ENCODE assay signal across 21 mouse cellular contexts in the genomic region with DNA sequence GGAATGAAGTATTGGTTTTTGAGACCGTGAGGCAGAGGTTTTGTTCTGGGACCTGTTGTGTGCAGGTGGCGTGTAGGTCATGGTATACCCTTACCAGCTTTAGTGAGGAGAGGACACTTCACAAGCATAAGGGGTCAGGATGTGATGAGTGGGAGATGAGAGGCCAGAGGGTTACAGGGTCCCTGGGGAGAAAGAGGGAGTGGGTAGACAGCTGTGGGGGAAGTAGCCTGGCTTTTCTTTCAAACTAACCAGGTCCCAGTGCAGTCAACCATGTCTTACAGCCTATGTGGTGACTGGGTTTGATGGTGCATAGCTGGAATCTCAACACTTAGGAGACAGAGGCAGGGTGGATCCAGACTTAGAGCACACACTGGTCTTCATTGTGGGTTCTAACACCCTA. TPM values are rescaled to one million over a fixed set of nuclear protein-coding genes. Genes with fewer than 3 reads are reported as not detected.
"Had no signal": no experiment of that assay in that cellular context is flagged by ENCODE, and none has a peak within 500 bp of the region (broad histone marks: within the 10 kb centered on the region; RNA-seq: fewer than 3 reads in every experiment).

No protein-coding gene starts in this region.

- H3K27ac ChIP-seq: midbrain, embryonic 10.5 days; midbrain, embryonic 12.5 days; neural tube, embryonic 13.5 days; neural tube, embryonic 15.5 days had no signal

- H3K36me3 ChIP-seq: neural tube, embryonic 15.5 days had no signal

- H3K4me3 ChIP-seq: midbrain, embryonic 10.5 days; midbrain, embryonic 12.5 days; myocyte; neural tube, embryonic 13.5 days; neural tube, embryonic 15.5 days had no signal

- ATAC-seq: midbrain, embryonic 16.5 days had no signal

- H3K9me3 ChIP-seq: midbrain, embryonic 12.5 days; neural tube, embryonic 13.5 days; neural tube, embryonic 15.5 days had no signal

- H3K4me2 ChIP-seq: lung, embryonic 14.5 days; midbrain, embryonic 12.5 days; neural tube, embryonic 13.5 days; neural tube, embryonic 15.5 days had no signal

- H3K9ac ChIP-seq: lung, embryonic 14.5 days; midbrain, embryonic 12.5 days; neural tube, embryonic 13.5 days; neural tube, embryonic 15.5 days had no signal

- DNase-seq: lung, adult 18-20 months; lung, embryonic 14.5 days; lung, postnatal 10 days; lung, postnatal 4 days; midbrain, embryonic 14.5 days; retina, postnatal 1 day; right cerebral cortex, adult 18-20 months; right cerebral cortex, postnatal 25 days; right cerebral cortex, postnatal 4 days; spleen, adult 18-20 months; thymus, adult 18-20 months; thymus, postnatal 14 days; thymus, postnatal 36 days had no signal

- H3K27me3 ChIP-seq: midbrain, embryonic 12.5 days; neural tube, embryonic 13.5 days; neural tube, embryonic 15.5 days had no signal

RNA-seq across cellular contexts. Expression of a gene that starts 6.2 kb away (rescaled TPM):
- total RNA-seq: megakaryocyte, adult 5-6 weeks; megakaryocyte-erythroid progenitor cell, adult 5-6 weeks had no signal

RNA-seq across cellular contexts. Expression of a gene that starts 44.2 kb away (rescaled TPM):
- total RNA-seq: megakaryocyte-erythroid progenitor cell, adult 5-6 weeks had no signal
